Mouse (Mus musculus) gastrocnemius, adult 8-10 months (tissue): ENCODE measurements around the gene Rpl29. TPM values are rescaled to one million over a fixed set of nuclear protein-coding genes. Genes with fewer than 3 reads are reported as not detected.
A peak's percentile ranks its signal among the peaks of the same experiment; 100 is the strongest.

ENCODE experiments used
- DNase-seq, 2 experiments: peaks; one replicate each; pipeline ENCODE4 v3.0.0; 2022; ENCODE audit warnings: low spot score in 2 of 2
- total RNA-seq, 4 experiments: library from RNA; stranded (reverse); gene quantifications; 2 replicates each; pipeline ENCODE4 v1.2.4; 2022

The Rpl29 gene
- total RNA-seq, 4 experiments from 2014 or later = 259 to 320 (median 274) TPM

DNA sequence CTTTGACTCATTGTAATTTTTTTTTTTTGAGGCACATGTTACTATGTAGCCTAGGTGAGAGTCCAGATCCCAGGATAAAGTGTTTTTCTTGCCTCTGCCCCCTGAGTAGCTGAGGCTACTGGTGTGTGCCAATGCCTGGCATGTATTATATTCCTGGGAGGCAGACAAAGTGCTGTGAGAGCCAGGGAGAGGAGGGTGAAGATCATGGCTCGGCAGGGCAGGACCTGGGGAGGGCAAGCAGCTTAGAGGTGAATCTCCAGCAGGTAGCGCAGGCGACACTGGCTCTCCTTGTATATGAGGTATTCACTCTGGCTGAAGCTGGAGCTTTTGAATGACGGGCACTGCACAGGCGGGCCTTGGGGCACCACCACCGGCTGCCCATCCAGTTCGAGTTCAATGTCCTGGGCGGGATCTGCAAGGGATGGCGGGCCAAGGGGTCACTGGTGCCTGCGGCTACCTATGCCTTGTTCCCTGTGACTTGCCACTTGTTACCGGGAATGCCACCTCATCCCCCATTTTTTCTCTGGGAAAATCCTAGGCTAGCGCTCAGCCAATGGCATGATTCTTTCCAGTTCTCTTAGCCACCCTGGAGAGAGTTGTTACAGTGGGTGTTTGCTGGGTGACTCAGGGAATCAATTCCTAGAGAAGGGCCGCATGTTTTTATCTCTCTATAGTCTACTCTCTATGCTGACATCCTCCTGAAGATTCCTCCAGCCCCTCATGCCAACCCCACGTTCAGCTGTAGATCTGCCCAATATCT, 41.9 kb downstream of the Rpl29 start:
- DNase-seq = peak in 1 of 2 experiments; percentile 2

DNA sequence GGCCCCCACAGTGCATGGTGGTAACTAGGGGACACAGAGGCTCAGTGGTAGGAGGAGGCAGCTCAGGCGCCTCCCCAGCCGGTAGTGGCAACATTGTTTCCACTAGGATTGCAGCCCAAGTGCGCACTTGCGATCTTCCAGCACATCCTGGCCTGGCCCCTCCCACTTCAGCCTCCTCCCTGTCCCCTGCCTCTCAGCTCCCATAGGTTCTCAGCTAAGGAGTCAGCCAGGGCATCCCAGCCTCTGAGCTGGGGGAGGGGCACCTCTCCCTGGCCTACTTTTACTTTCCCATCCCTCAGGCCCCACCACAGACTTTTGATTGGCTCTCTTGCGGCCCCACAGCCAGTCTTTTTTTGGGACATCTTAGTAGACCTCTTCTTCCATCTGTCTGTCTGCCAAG, 42.6 kb downstream of the Rpl29 start:
- DNase-seq = peak; percentile 67 to 72

DNA sequence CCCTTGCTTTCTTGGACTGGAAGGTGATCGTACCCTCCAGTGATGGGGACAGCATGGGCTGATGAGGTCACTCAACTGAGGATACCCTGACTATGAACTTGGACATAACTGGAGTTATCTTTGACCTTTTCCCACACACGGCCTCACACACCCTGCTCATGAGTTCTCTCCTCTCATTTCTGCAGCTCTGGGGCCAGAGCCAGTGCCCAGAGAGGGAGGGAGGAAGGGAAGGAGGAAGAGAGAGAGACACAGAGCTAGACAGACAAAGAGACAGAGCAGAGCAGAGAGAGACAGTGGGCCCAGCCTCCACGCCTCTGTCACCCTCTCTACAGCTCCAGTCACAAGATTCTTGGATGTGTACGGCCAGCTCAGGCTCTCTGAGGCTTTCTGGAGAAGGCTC, 43.1 kb downstream of the Rpl29 start:
- peak in 1 of 2 experiments; percentile 17 for DNase-seq

DNA sequence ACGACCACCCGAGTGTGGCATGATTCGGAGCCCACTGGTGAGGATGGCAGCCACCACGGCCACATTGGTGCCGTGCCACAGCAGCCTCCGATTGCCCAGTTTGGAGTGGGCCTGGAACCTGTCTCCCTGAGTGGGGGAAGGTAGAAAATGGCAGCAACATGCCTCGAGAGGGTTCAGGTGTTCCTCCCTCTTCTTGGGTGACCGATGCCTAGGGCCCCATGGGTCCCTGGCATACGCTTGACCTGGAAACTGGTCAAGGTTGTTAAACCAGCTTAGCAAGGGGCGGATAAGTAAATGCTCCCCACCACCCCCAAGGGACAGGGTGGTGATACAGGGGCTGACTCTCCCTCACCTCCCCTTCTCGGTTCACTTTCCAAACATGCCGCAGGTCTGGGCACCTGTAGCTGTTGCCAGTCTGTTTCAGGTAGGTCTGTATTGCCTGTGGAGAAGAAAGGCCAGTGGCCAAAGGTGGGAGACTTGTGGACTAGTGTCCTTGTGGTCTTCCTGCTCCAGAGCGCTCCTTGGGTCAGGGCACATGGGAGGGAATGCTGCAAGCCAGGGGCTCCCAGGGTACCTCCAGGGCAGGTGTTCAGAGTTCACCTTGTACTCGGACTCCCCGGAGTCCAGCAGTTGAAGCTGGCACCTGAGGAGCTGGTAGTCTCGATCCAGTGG, 44.0 kb downstream of the Rpl29 start:
- DNase-seq = peak in 1 of 2 experiments; percentile 13

- DNase-seq = peak; percentile 5 to 12
Measured at GRCm38 (mm10) chr9:106473753-106474105, 44.5 kb downstream of the Rpl29 start.

DNA sequence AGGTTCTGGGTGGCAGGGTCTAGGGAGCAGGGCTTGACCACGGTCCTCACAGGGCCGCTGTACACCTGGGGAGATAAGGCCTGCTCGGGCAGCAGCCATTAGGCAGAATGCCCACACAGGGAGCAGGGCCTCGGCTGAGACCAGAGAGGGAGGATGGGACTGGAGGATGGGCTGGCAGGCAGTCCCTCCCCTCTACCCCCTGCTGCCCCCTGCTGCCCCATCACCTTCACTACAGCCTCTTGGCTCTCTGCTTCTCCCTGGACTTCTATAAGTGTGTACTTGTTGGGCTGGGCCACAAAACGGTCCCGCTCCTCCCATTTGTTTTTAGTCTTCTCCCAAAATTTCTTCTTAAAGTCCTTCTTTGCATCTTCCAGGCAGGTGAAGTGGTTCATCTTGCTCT, 45.2 kb downstream of the Rpl29 start:
- DNase-seq = peak; percentile 43 to 52

GRCm38 (mm10) chr9:106475046-106475445, 45.8 kb downstream of the Rpl29 start:
- peak; percentile 15 to 43 for DNase-seq

GRCm38 (mm10) chr9:106475663-106476001, 46.4 kb downstream of the Rpl29 start, which contains the start of gene Rrp9:
Gene Rrp9, plus strand, starts transcription at chr9:106475963.
- no peak for DNase-seq

GRCm38 (mm10) chr9:106476002-106476923, 47.0 kb downstream of the Rpl29 start:
- peak; percentile 62 to 72 for DNase-seq

- DNase-seq = peak; percentile 99 to 100
Measured at GRCm38 (mm10) chr9:106476924-106477484, 47.8 kb downstream of the Rpl29 start, which contains the start of gene Parp3. Gene Parp3, minus strand, starts transcription at chr9:106476949.

- peak in 1 of 2 experiments; percentile 2 for DNase-seq
Measured at GRCm38 (mm10) chr9:106477649-106478048, 48.4 kb downstream of the Rpl29 start.

- peak in 1 of 2 experiments; percentile 1 for DNase-seq
Measured at GRCm38 (mm10) chr9:106478101-106478500, 48.8 kb downstream of the Rpl29 start.

- peak in 1 of 2 experiments; percentile 2 for DNase-seq
Measured at GRCm38 (mm10) chr9:106480541-106480940, 51.3 kb downstream of the Rpl29 start.

DNA sequence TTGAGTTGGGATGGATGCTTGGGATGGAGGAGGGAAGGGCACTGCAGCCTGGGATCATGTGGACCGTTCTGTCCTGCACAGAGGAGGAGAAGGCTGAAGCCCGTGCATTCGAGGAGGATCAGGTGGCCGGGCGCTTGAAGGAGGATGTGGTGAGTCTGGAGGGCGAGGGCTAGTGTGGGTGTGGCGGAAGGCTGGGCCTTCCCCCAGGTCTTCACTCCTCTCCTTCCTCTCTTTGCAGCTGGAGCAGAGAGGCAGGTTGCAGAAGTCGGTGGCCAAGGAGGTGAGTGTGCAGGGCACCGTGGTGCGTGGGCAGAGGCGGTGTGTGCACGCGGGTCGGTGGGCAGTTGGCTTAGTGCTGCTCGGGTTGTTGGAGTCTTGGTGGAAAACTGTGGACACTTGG, 51.8 kb downstream of the Rpl29 start:
- DNase-seq = peak in 1 of 2 experiments; percentile 1

Other genes with a start within 250 kb of the Rpl29 start
- 1 to 10 TPM; 2.3 to 4.5 (median 3.3) TPM for gene Ppm1m, start 229.7 kb upstream of the Rpl29 start, total RNA-seq
- 100 to 1,000 TPM; 129 to 168 (median 143) TPM for gene Twf2, start 226.3 kb upstream of the Rpl29 start, total RNA-seq
- gene Tlr9, start 206.9 kb upstream of the Rpl29 start, total RNA-seq = under 1 TPM in 3 of 4 experiments, not detected in 1; 0.10 to 0.43 (median 0.19) TPM
- gene Alas1, start 180.8 kb upstream of the Rpl29 start, total RNA-seq = 100 to 1,000 TPM; 175 to 200 (median 179) TPM
- gene Poc1a, start 148.4 kb upstream of the Rpl29 start, total RNA-seq = 1 to 10 TPM in 3 of 4 experiments, under 1 TPM in 1; 0.99 to 1.7 (median 1.3) TPM
- 10 to 100 TPM; 15.4 to 53.2 (median 35.0) TPM for gene Dusp7, start 60.8 kb upstream of the Rpl29 start, total RNA-seq
- 10 to 100 TPM in 2 of 4 experiments, 1 to 10 TPM in 2; 6.2 to 13.0 (median 9.1) TPM for gene Acy1, start 8.9 kb downstream of the Rpl29 start, total RNA-seq
- gene Abhd14b, start 18.0 kb downstream of the Rpl29 start, total RNA-seq = 1 to 10 TPM; 2.1 to 3.8 (median 3.3) TPM
- 10 to 100 TPM; 15.2 to 17.8 (median 16.7) TPM for gene Abhd14a, start 18.2 kb downstream of the Rpl29 start, total RNA-seq
- gene Pcbp4, start 23.8 kb downstream of the Rpl29 start, total RNA-seq = 10 to 100 TPM; 49.9 to 70.6 (median 61.3) TPM
- under 1 TPM in 2 of 4 experiments, not detected in 2; 0.12 to 0.43 TPM for gene Gpr62, start 36.5 kb downstream of the Rpl29 start, total RNA-seq
- gene Rrp9, start 46.5 kb downstream of the Rpl29 start, total RNA-seq = 10 to 100 TPM; 16.8 to 26.0 (median 20.8) TPM
- gene Parp3, start 47.5 kb downstream of the Rpl29 start, total RNA-seq = 10 to 100 TPM; 61.1 to 71.7 (median 70.1) TPM
- not detected for gene Iqcf1, start 70.5 kb downstream of the Rpl29 start, total RNA-seq
- gene Iqcf5, start 85.1 kb downstream of the Rpl29 start, total RNA-seq = not detected
- not detected for gene Iqcf3, start 132.2 kb downstream of the Rpl29 start, total RNA-seq
- not detected for gene Iqcf4, start 141.5 kb downstream of the Rpl29 start, total RNA-seq
- not detected for gene Iqcf6, start 197.1 kb downstream of the Rpl29 start, total RNA-seq
- not detected for gene Grm2, start 226.6 kb downstream of the Rpl29 start, total RNA-seq